Mouse (Mus musculus) B cell, adult 62 days (primary cell): Measurements from ENCODE around the gene Slc10a2. TPM values are rescaled to one million over a fixed set of nuclear protein-coding genes. Genes with fewer than 3 reads are reported as not detected.

Experiments used
- total RNA-seq: library from RNA; stranded (reverse); gene quantifications from 4 replicates; pipeline ENCODE4 v1.2.4, GENCODE M21; 2023

Gene Slc10a2
- not detected in 4 replicates for total RNA-seq

GRCm38 (mm10) chr8:5105186-5105585 lies at the start of gene Slc10a2:
TSS of gene Slc10a2 (minus strand) at chr8:5105351.

